Comparison of ENCODE assay signal across 8 mouse cellular contexts in the genomic region with DNA sequence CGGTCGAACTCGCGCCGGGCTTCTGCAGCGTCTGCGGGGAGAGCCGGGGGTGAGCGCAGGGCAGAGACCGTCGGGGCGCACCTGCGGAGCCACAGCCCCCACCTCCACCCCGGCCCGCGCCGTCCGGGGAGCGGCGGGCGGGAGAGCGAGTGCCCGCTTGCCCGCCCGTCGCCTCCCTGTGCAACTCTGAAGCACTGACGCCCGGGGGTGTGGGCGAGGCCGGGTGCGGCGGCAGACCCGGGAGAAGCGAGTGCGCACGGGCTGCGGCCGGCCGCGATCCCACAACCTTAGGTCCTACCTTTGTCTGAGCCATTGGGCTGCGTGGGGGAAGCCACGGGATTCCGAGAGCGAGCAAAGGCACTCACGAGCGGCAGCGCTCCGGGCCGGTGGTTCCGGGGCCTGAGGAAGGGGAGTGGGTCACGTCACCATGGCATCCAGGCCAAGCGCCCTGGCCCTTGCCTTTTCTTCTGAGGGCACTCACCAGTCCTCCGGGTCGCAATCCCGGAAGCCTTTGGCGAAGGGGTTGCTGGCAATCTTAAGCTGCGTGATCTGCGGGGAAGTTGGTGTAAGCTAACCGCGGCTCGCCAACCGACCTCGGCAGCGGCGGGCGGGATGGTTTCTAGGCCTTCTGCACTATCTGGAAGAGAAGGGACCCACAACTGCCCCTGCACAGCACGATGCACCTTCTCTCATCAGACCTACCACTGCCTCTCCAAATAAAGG. TPM values are rescaled to one million over a fixed set of nuclear protein-coding genes. Genes with fewer than 3 reads are reported as not detected.
DNase-seq lines count a peak whose midpoint lies in the region; ATAC-seq and TF ChIP-seq lines count a peak whose summit lies in the region.

No protein-coding gene starts in this region.

- no peak for TF ChIP-seq CTCF in kidney, adult 2 months (conservative IDR thresholded peaks at IDR 0.05; ENCODE audit: insufficient read depth, insufficient read length, low read depth, low read length)
- no peak for TF ChIP-seq CTCF in hindbrain, postnatal 0 days (IDR thresholded peaks at IDR 0.05; ENCODE audit: low read depth)

- no peaks in the 10 kb centered on the region for H3K36me3 ChIP-seq in kidney, adult 2 months (ENCODE audit: control insufficient read depth, insufficient read depth, low read length)
- no peaks in the 10 kb centered on the region for H3K36me3 ChIP-seq in hindbrain, postnatal 0 days (ENCODE audit: insufficient read depth, low read length)

- no peak overlapping the region for H3K27ac ChIP-seq in kidney, adult 2 months (ENCODE audit: insufficient read depth, low read depth, low read length)
- H3K27ac ChIP-seq in hindbrain, postnatal 0 days: no peak overlapping the region

- no peak for ATAC-seq in hindbrain, postnatal 0 days

- H3K4me2 ChIP-seq in hindbrain, postnatal 0 days (ENCODE audit: low read depth, low read length): peak overlapping the region; percentile 44

- no peak for TF ChIP-seq POLR2A in kidney, adult 2 months (IDR thresholded peaks at IDR 0.05; ENCODE audit: low read depth, low read length)

- no peak for DNase-seq in kidney, adult 2 months
- no peak for DNase-seq in kidney, adult 8-10 months
- peak; percentile 42 for DNase-seq in embryo, embryonic 9.5 days (ENCODE audit: extremely low spot score)
- no peak for DNase-seq in hindbrain, postnatal 0 days (ENCODE audit: low spot score)
- peak; percentile 66 for DNase-seq in neural tube, embryonic 10.5 days (ENCODE audit: extremely low spot score, low spot score)
- no peak for DNase-seq in right cerebral cortex, postnatal 10 days (ENCODE audit: low spot score in 2 of 2)
- DNase-seq in ovary, postnatal 10 days (ENCODE audit: low spot score): no peak
- no peak for DNase-seq in right cerebral cortex, postnatal 36 days (ENCODE audit: low spot score in 2 of 2)

- H3K27me3 ChIP-seq in kidney, adult 2 months (replicated peaks; ENCODE audit: control insufficient read depth, insufficient read depth, low read length): peaks cover 10% of the 10 kb centered on the region
- peaks cover 74% of the 10 kb centered on the region for H3K27me3 ChIP-seq in hindbrain, postnatal 0 days (ENCODE audit: insufficient read depth, low read length)

- no peaks in the 10 kb centered on the region for H3K4me1 ChIP-seq in kidney, adult 2 months (ENCODE audit: control insufficient read depth, insufficient read depth, low read length)
- H3K4me1 ChIP-seq in hindbrain, postnatal 0 days (ENCODE audit: insufficient read depth, low read length): no peaks in the 10 kb centered on the region

- peak overlapping the region; percentile 36; the same call in 1 of the 2 replicates for H3K4me3 ChIP-seq in kidney, adult 2 months (ENCODE audit: insufficient read depth, low read depth, low read length)
- peak overlapping the region; percentile 32 for H3K4me3 ChIP-seq in hindbrain, postnatal 0 days (ENCODE audit: low read length)

- H3K9ac ChIP-seq in hindbrain, postnatal 0 days (replicated peaks; ENCODE audit: low read length): no peak overlapping the region

- WGBS in kidney, adult 2 months: 10% methylated on average over 67 of the region's 67 CpGs
- WGBS in hindbrain, postnatal 0 days: 3% methylated on average over 52 of the region's 67 CpGs

- no peaks in the 10 kb centered on the region for H3K9me3 ChIP-seq in hindbrain, postnatal 0 days (ENCODE audit: low read length)

RNA-seq across cellular contexts. Expression of gene Tbx1, which starts 7.9 kb away (rescaled TPM):
- polyA plus RNA-seq in kidney, adult 2 months (2012; rRNA removed): 0.15 and 1.7 TPM in 2 replicates
- total RNA-seq in hindbrain, postnatal 0 days (2014; rRNA removed): 0.37 and 4.0 TPM in 2 replicates
- 0.51 and 0.92 TPM in 2 replicates for polyA plus RNA-seq in hindbrain, postnatal 0 days (2015; fragmentation: Nextera tagmentation; extraction: Ambion mirVana)

RNA-seq across cellular contexts. Expression of gene Gp1bb, which starts 39.6 kb away (rescaled TPM):
- polyA plus RNA-seq in kidney, adult 2 months (2012; rRNA removed): 0.34 and 0.69 TPM in 2 replicates
- total RNA-seq in hindbrain, postnatal 0 days (2014; rRNA removed): 29.3 and 30.8 TPM in 2 replicates
- polyA plus RNA-seq in hindbrain, postnatal 0 days (2015; fragmentation: Nextera tagmentation; extraction: Ambion mirVana): 7.6 and 10.1 TPM in 2 replicates

RNA-seq across cellular contexts. Expression of gene Gm49601, which starts 43.6 kb away (rescaled TPM):
- 1.1 and 1.4 TPM in 2 replicates for polyA plus RNA-seq in kidney, adult 2 months (2012; rRNA removed)
- total RNA-seq in hindbrain, postnatal 0 days (2014; rRNA removed): 23.8 and 24.0 TPM in 2 replicates
- polyA plus RNA-seq in hindbrain, postnatal 0 days (2015; fragmentation: Nextera tagmentation; extraction: Ambion mirVana): 3.1 and 4.0 TPM in 2 replicates

RNA-seq across cellular contexts. Expression of gene Sept5, which starts 47.2 kb away (rescaled TPM):
- 3.1 and 3.8 TPM in 2 replicates for polyA plus RNA-seq in kidney, adult 2 months (2012; rRNA removed)
- total RNA-seq in hindbrain, postnatal 0 days (2014; rRNA removed): 286 and 335 TPM in 2 replicates
- polyA plus RNA-seq in hindbrain, postnatal 0 days (2015; fragmentation: Nextera tagmentation; extraction: Ambion mirVana): 186 and 195 TPM in 2 replicates

Comparison
In these comparisons a context has a peak if more than half of its experiments do, and no peak if none do; other contexts are left out.
1. DNase-seq: peak in embryo, embryonic 9.5 days (single experiment) and neural tube, embryonic 10.5 days (single experiment); none in kidney, adult 2 months (single experiment), kidney, adult 8-10 months (0 of 2), hindbrain, postnatal 0 days (single experiment), right cerebral cortex, postnatal 10 days (0 of 2), ovary, postnatal 10 days (single experiment) and right cerebral cortex, postnatal 36 days (0 of 2).